Mouse (Mus musculus): ENCODE data around the gene Rgcc. TPM values are rescaled to one million over a fixed set of nuclear protein-coding genes. Genes with fewer than 3 reads are reported as not detected.

The Rgcc gene
- total and polyA plus RNA-seq, 3 experiments = 66.4 to 124 (median 116) TPM

DNA sequence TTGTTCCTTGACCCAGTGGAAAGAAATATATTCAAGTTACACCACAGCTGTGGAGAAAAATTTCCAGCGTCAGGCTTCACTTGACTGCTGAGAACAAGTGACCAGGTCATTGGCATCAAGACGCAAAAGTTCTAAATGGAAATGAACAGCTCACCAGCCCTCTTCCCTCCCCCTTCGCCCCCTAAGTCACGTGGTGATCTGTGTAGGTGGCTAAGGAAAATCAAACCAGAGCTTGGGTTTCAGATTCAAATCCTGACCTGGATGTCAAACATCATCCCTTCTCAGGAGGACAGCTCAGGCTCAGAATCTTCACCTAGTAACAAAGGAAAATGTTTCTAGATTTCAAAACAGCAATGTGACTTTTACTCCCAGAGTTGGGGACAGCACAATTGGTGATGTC lies 2.2 kb downstream of the Rgcc start:
- H3K4me3 ChIP-seq = peak overlapping the region; percentile 74
- WGBS = 49% methylated on average over 4 of the region's 4 CpGs
- no peak for TF ChIP-seq POLR2A (IDR thresholded peaks at IDR 0.05; ENCODE audit: insufficient read depth, low read depth, low read length)
- no peak for TF ChIP-seq CTCF (IDR thresholded peaks at IDR 0.05)
- TF ChIP-seq EP300 (IDR thresholded peaks at IDR 0.05; ENCODE audit: insufficient read depth, low read depth, low read length) = no peak
- H3K79me2 ChIP-seq (replicated peaks; ENCODE audit: control insufficient read depth, insufficient read depth, low read length) = no peaks in the 10 kb centered on the region
- peak overlapping the region; percentile 36; the same call in 1 of the 2 replicates for H3K9ac ChIP-seq (ENCODE audit: low read depth, low read length)
- H3K27me3 ChIP-seq (ENCODE audit: control insufficient read depth, insufficient read depth, low read length) = no peaks in the 10 kb centered on the region
- peaks cover 4% of the 10 kb centered on the region; the same call in 1 of the 2 replicates for H3K4me1 ChIP-seq (ENCODE audit: control insufficient read depth, insufficient read depth, low read length)
- peak overlapping the region; percentile 47 for H3K27ac ChIP-seq
- no peak for DNase-seq
- H3K36me3 ChIP-seq (ENCODE audit: control insufficient read depth, insufficient read depth, low read length) = peaks cover 9% of the 10 kb centered on the region
- intact Hi-C loops (cut with DNase I) = loop anchor here (5.0 kb wide), 1 partner anchor 117 kb away; no protein-coding TSS in a partner anchor

DNA sequence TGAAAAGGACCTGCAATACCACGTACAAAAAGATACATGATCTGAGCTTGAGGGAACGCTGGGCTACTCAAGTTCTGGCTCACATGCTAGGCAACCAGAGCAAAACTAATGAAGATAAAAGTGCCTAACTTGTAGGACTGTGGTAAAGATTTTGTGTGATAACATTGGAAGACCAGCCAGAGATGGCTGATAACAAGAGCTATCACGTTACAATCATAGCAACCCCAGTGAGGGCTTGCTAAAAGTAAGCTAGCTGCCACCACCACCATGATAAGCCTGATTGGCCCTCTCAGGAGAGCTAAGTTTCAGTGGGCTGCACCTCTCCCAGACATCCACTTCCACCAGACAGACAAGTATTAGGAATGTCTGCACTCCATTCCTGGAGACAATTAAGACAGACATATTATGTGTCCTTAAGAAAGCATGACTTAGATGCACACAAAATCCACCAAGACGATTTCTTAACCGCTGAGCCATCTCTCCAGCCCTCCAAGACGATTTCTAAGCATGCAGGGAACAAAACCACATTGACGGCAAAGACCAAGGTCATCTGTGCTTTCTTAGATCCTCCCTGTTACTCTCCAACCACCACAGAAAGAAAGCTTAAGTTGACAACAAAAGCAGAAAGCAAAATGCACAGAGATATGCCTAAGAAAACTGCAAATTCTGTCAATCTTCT lies 3.0 kb downstream of the Rgcc start:
- no peak for TF ChIP-seq POLR2A (IDR thresholded peaks at IDR 0.05; ENCODE audit: insufficient read depth, low read depth, low read length)
- no peak for TF ChIP-seq CTCF (IDR thresholded peaks at IDR 0.05)
- no peak for TF ChIP-seq EP300 (IDR thresholded peaks at IDR 0.05; ENCODE audit: insufficient read depth, low read depth, low read length)
- H3K79me2 ChIP-seq (replicated peaks; ENCODE audit: control insufficient read depth, insufficient read depth, low read length) = no peaks in the 10 kb centered on the region
- 55% methylated on average over 7 of the region's 7 CpGs for WGBS
- peak overlapping the region; percentile 50 for H3K9ac ChIP-seq (ENCODE audit: low read depth, low read length)
- intact Hi-C loops (cut with DNase I) = loop anchor here (5.0 kb wide), 1 partner anchor 116 kb away; no protein-coding TSS in a partner anchor
- no peak for DNase-seq
- H3K4me1 ChIP-seq (ENCODE audit: control insufficient read depth, insufficient read depth, low read length) = peaks cover 6% of the 10 kb centered on the region
- H3K27me3 ChIP-seq (ENCODE audit: control insufficient read depth, insufficient read depth, low read length) = no peaks in the 10 kb centered on the region
- H3K27ac ChIP-seq = peak overlapping the region; percentile 47
- peaks cover 15% of the 10 kb centered on the region for H3K36me3 ChIP-seq (ENCODE audit: control insufficient read depth, insufficient read depth, low read length)
- peak overlapping the region; percentile 74 for H3K4me3 ChIP-seq

DNA sequence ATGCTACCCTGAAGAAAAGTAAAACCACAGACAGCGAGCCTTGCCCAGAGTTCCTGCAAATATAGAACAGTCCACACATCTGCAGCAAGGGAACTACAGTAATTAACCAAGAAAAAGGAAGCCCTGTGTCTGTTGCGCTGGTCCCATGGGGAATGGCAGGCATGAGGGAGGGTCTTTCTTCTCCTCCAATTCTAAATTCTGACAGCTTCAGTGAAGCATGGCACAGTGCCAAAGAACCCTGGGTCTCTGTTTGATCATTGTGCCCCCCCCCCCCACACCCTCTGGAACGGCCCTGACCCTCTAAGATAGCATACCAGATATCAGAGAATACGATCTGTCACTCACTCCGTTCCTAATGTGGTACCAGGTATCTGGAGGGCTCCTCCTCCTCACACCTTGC lies 4.6 kb downstream of the Rgcc start:
- Histone ChIP-seq H3K9ac (ENCODE audit: low read depth, low read length) (peak overlapping the region; percentile 43), H3K4me3 (peak overlapping the region; percentile 74), H3K27ac (peak overlapping the region; percentile 56), H3K4me1 (ENCODE audit: control insufficient read depth, insufficient read depth, low read length) (peaks cover 4% of the 10 kb centered on the region), H3K79me2 (replicated peaks; ENCODE audit: control insufficient read depth, insufficient read depth, low read length) (no peaks in the 10 kb centered on the region), H3K36me3 (ENCODE audit: control insufficient read depth, insufficient read depth, low read length) (peaks cover 24% of the 10 kb centered on the region), H3K27me3 (ENCODE audit: control insufficient read depth, insufficient read depth, low read length) (no peaks in the 10 kb centered on the region)
- WGBS = 52% methylated on average over 5 of the region's 5 CpGs
- no peak for TF ChIP-seq EP300 (IDR thresholded peaks at IDR 0.05; ENCODE audit: insufficient read depth, low read depth, low read length)
- peak; percentile 18; the same call in 1 of the 2 replicates for TF ChIP-seq POLR2A (IDR thresholded peaks at IDR 0.05; ENCODE audit: insufficient read depth, low read depth, low read length)
- intact Hi-C loops (cut with DNase I) = loop anchor here (5.0 kb wide), 1 partner anchor 115 kb away; no protein-coding TSS in a partner anchor
- no peak for DNase-seq

DNA sequence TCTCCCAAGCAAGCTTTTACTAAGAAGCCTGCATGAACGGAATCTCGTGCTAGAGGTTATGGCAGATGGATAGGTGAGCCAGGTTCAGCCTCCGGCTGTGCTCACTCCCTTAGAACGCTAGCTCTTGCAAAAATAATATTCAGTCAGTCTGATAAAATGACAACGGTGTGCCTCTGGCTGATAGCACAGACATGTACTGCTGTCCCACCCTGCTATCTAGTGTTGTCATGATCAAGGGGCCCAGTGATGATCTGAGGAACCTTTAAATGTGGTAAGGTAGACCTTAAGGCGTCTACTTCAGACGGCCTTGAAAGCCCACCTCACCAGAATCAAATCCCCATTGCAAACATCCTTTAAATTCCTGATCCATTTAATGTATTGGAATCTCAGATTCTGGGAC lies 5.2 kb downstream of the Rgcc start:
- Histone ChIP-seq H3K9ac (ENCODE audit: low read depth, low read length) (peak overlapping the region; percentile 28; the same call in 1 of the 2 replicates), H3K79me2 (replicated peaks; ENCODE audit: control insufficient read depth, insufficient read depth, low read length) (no peaks in the 10 kb centered on the region), H3K4me1 (ENCODE audit: control insufficient read depth, insufficient read depth, low read length) (peaks cover 4% of the 10 kb centered on the region), H3K4me3 (peak overlapping the region; percentile 74), H3K36me3 (ENCODE audit: control insufficient read depth, insufficient read depth, low read length) (peaks cover 24% of the 10 kb centered on the region), H3K27ac (peak overlapping the region; percentile 56), H3K27me3 (ENCODE audit: control insufficient read depth, insufficient read depth, low read length) (no peaks in the 10 kb centered on the region)
- no peak for TF ChIP-seq CTCF (IDR thresholded peaks at IDR 0.05)
- WGBS = 57% methylated on average over 7 of the region's 7 CpGs
- intact Hi-C loops (cut with DNase I) = loop anchor here (5.0 kb wide), 1 partner anchor 114 kb away; no protein-coding TSS in a partner anchor
- no peak for DNase-seq

DNA sequence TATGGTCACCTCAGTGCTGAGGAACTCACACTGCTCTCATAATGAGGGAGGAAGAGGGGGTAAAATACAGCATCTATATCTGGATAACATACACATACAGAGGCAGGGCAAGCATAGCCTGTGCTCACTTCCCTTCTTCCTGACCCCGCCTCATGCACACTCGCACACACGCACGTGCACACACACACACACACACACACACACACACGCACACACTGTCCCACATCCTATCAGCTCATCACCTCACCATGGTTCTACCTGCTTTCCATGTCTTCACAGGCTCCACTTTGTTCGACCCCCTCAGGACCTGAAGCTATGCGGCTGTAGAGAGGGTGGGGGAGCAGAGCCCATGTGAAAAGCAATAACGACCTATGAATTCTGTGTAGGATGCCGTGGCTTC lies 5.9 kb downstream of the Rgcc start:
- peaks cover 5% of the 10 kb centered on the region for H3K4me1 ChIP-seq (ENCODE audit: control insufficient read depth, insufficient read depth, low read length)
- intact Hi-C loops (cut with DNase I) = loop anchor here (5.0 kb wide), 1 partner anchor 113 kb away; no protein-coding TSS in a partner anchor
- no peak for DNase-seq
- WGBS = 69% methylated on average over 9 of the region's 9 CpGs
- H3K27ac ChIP-seq = no peak overlapping the region; the same call in 1 of the 2 replicates
- peak overlapping the region; percentile 2; the same call in 1 of the 2 replicates for H3K9ac ChIP-seq (ENCODE audit: low read depth, low read length)
- peaks cover 30% of the 10 kb centered on the region for H3K36me3 ChIP-seq (ENCODE audit: control insufficient read depth, insufficient read depth, low read length)
- no peaks in the 10 kb centered on the region for H3K79me2 ChIP-seq (replicated peaks; ENCODE audit: control insufficient read depth, insufficient read depth, low read length)
- H3K27me3 ChIP-seq (ENCODE audit: control insufficient read depth, insufficient read depth, low read length) = no peaks in the 10 kb centered on the region
- no peak overlapping the region; the same call in 1 of the 2 replicates for H3K4me3 ChIP-seq
- TF ChIP-seq POLR2A (IDR thresholded peaks at IDR 0.05; ENCODE audit: insufficient read depth, low read depth, low read length) = no peak
- no peak for TF ChIP-seq CTCF (IDR thresholded peaks at IDR 0.05)

DNA sequence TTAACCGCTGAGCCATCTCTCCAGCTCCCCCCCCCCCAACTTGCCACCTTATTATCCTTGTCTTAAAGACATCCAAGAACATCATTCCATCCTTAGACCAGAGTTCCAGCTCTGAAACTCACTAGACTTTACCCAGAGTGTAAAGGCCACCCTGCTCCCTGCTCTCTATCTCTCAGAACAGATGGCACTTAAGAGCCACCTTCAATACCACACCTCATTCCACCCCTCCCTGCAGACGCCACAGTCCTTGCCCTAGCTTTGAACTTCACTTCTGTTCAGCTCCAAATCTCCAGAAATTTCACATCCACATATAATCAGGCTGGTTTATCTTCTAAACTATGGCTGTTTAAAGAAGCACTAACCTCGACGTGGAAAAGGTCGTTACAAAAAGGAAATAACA lies 6.5 kb downstream of the Rgcc start:
- WGBS = 60% methylated on average over 5 of the region's 5 CpGs
- peak overlapping the region; percentile 1 for H3K4me3 ChIP-seq

More for the DNA sequence above, 6.5 kb downstream of the Rgcc start:
- TF ChIP-seq CTCF (IDR thresholded peaks at IDR 0.05) = no peak
- TF ChIP-seq EP300 (IDR thresholded peaks at IDR 0.05; ENCODE audit: insufficient read depth, low read depth, low read length) = no peak
- no peak for TF ChIP-seq POLR2A (IDR thresholded peaks at IDR 0.05; ENCODE audit: insufficient read depth, low read depth, low read length)
- Histone ChIP-seq H3K36me3 (ENCODE audit: control insufficient read depth, insufficient read depth, low read length) (peaks cover 31% of the 10 kb centered on the region), H3K9ac (ENCODE audit: low read depth, low read length) (no peak overlapping the region), H3K4me1 (ENCODE audit: control insufficient read depth, insufficient read depth, low read length) (peaks cover 7% of the 10 kb centered on the region), H3K27ac (peak overlapping the region; percentile 34), H3K79me2 (replicated peaks; ENCODE audit: control insufficient read depth, insufficient read depth, low read length) (no peaks in the 10 kb centered on the region), H3K27me3 (ENCODE audit: control insufficient read depth, insufficient read depth, low read length) (no peaks in the 10 kb centered on the region)
- DNase-seq = no peak
- intact Hi-C loops (cut with DNase I) = loop anchor here (1.0 to 5.0 kb wide), 2 partner anchors 16 to 113 kb away; no protein-coding TSS in a partner anchor

All from heart, adult 2 months (tissue).